Mouse (Mus musculus) ovary, adult 10 weeks (tissue): ENCODE measurements around the gene Psg25. TPM values are rescaled to one million over a fixed set of nuclear protein-coding genes. Genes with fewer than 3 reads are reported as not detected.

Experiments used
- polyA plus RNA-seq: library from polyadenylated mRNA; stranded (reverse); fragments of 350-450 nt; fragmentation: Illumina TruSeq; extraction: RNeasy Lipid Tissue Mini Kit (QIAGEN cat#74804); gene quantifications from one replicate; pipeline ENCODE4 v1.2.3, GENCODE M21; 2014

Psg25 gene
- polyA plus RNA-seq = not detected

DNA sequence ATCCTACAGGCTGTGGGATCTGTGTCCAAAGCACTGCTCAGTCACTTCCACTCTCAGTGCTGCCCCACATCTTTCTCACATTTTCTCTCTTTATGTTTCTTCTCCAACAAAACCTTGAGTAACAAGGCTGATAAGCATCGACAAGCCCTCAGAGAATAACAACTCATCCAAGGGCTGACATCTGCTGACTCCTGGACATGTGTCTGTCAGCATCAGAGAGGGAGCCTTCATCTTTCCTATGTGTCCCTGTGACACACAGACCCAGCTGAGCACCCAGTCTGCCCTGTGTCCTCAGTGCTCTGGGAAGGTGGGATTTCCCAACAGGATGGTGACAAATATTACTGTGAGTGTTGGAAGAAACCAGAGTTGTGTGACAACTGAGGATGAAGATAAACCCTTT lies at the start of gene Psg25:
Gene Psg25, minus strand, starts transcription at position 101 of the 400 bp plus-strand sequence.

DNA sequence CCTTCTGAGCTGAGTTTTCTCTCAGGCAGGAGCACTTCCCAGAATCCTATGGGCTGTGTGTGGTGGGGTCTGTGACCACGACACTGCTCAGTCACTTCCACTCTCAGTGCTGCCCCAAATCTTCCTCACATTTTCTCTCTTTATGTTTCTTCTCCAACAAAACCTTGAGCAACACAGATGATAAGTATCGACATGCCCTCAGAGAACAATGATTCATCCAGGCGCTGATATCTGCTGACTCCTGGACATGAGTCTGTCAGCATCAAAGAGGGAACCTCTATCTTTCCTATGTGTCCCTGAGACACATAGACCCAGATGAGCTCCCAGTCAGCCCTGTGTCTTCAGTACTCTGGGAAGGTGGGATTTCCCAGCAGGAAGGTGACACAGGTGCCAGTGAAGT lies 35.1 kb upstream of the Psg25 start, which contains the start of gene Psg27:
Gene Psg27, minus strand, starts transcription at position 101 of the 400 bp plus-strand sequence.

DNA sequence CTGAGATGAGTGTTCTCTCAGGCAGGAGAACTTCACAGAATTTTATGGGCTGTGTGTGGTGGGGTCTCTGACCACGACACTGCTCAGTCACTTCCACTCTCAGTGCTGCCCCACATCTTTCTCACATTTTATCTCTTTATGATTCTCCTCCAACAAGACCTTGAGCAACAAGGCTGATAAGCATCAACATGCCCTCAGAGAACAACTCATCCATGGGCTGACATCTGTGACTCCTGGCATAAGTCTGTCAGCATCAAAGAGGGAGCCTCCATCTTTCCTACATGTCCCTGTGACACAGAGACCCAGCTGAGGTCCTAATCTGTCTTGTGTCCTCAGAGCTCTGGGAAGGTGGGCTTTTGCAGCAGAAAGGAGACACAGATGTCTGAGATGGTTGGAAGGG lies 48.0 kb downstream of the Psg25 start, which contains the start of gene Psg26:
Gene Psg26, minus strand, starts transcription at position 101 of the 400 bp plus-strand sequence.

Other genes with a start within 250 kb of the Psg25 start
- gene Psg18, start 177.3 kb downstream of the Psg25 start, polyA plus RNA-seq = not detected
- gene Psg28, start 100.2 kb downstream of the Psg25 start, polyA plus RNA-seq = not detected
- gene Psg26, start 48.1 kb downstream of the Psg25 start, polyA plus RNA-seq = not detected
- gene Psg27, start 35.0 kb upstream of the Psg25 start, polyA plus RNA-seq = not detected
- not detected for gene Psg23, start 84.2 kb upstream of the Psg25 start, polyA plus RNA-seq
- not detected for gene Psg21, start 124.5 kb upstream of the Psg25 start, polyA plus RNA-seq
- not detected for gene Psg20, start 153.9 kb upstream of the Psg25 start, polyA plus RNA-seq
- gene Psg22, start 185.8 kb upstream of the Psg25 start, polyA plus RNA-seq = not detected